Mouse (Mus musculus): ENCODE data around the gene Arntl. TPM values are rescaled to one million over a fixed set of nuclear protein-coding genes. Genes with fewer than 3 reads are reported as not detected.

Gene Arntl
- polyA plus RNA-seq, 1 experiment from 2014 or later, result 11.2 TPM

- Histone ChIP-seq H3K36me3 (ENCODE audit: control insufficient read depth, insufficient read depth, low read length) (no peaks in the 10 kb centered on the region), H3K4me2 (replicated peaks; ENCODE audit: low read depth, low read length) (no peak overlapping the region), H3K9ac (ENCODE audit: low read depth, low read length) (no peak overlapping the region), H3K4me1 (ENCODE audit: control insufficient read depth, insufficient read depth, low read length) (peaks cover 7% of the 10 kb centered on the region; the same call in 1 of the 2 replicates), H3K4me3 (ENCODE audit: low read length) (no peak overlapping the region), H3K27ac (ENCODE audit: low read depth, low read length) (no peak overlapping the region), H3K9me3 (ENCODE audit: control insufficient read depth, low read length) (no peaks in the 10 kb centered on the region), H3K27me3 (ENCODE audit: control insufficient read depth, insufficient read depth, low read length) (no peaks in the 10 kb centered on the region)
- no peak for ATAC-seq (ENCODE audit: low FRiP score, low TSS enrichment)
- 50% methylated on average over 12 of the region's 12 CpGs for WGBS
Observed at GRCm38 (mm10) chr7:113241901-113242661, 34.8 kb downstream of the Arntl start.

DNA sequence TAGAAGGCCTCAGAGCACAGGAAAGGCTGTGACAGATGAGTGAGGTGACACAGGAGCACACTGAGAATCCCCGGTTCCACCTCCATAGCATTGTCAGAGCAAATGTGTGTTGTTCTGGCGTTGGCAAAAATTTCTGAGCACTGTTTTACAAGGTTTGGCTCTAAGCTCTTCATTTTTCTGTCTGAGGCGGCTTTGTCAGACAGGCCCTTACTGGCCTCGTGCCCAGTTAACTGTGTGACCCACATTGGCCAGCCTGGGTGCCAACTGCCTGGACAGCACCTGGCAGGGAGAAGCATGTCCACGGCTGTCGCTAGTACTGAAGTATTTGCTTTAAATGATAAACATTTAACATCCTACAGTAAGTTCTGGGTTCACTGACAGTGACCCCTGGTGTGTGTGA is 35.4 kb downstream of the Arntl start:
- Histone ChIP-seq H3K4me2 (replicated peaks; ENCODE audit: low read depth, low read length) (no peak overlapping the region), H3K9ac (ENCODE audit: low read depth, low read length) (no peak overlapping the region), H3K27me3 (ENCODE audit: control insufficient read depth, insufficient read depth, low read length) (no peaks in the 10 kb centered on the region), H3K4me1 (ENCODE audit: control insufficient read depth, insufficient read depth, low read length) (peaks cover 7% of the 10 kb centered on the region; the same call in 1 of the 2 replicates), H3K36me3 (ENCODE audit: control insufficient read depth, insufficient read depth, low read length) (no peaks in the 10 kb centered on the region), H3K9me3 (ENCODE audit: control insufficient read depth, low read length) (no peaks in the 10 kb centered on the region), H3K4me3 (ENCODE audit: low read length) (no peak overlapping the region), H3K27ac (ENCODE audit: low read depth, low read length) (no peak overlapping the region)
- no peak for ATAC-seq (ENCODE audit: low FRiP score, low TSS enrichment)
- 80% methylated on average over 6 of the region's 6 CpGs for whole genome bisulfite sequencing

GRCm38 (mm10) chr7:113245144-113245543 is 37.9 kb downstream of the Arntl start:
- H3K36me3 ChIP-seq (ENCODE audit: control insufficient read depth, insufficient read depth, low read length), result no peaks in the 10 kb centered on the region
- no peak overlapping the region for H3K4me3 ChIP-seq (ENCODE audit: low read length)
- no peak overlapping the region for H3K27ac ChIP-seq (ENCODE audit: low read depth, low read length)
- H3K4me1 ChIP-seq (ENCODE audit: control insufficient read depth, insufficient read depth, low read length), result peaks cover 9% of the 10 kb centered on the region; the same call in 1 of the 2 replicates
- no peak for ATAC-seq (ENCODE audit: low FRiP score, low TSS enrichment)
- no peaks in the 10 kb centered on the region for H3K27me3 ChIP-seq (ENCODE audit: control insufficient read depth, insufficient read depth, low read length)
- 81% methylated on average over 5 of the region's 5 CpGs for WGBS
- no peak overlapping the region for H3K9ac ChIP-seq (ENCODE audit: low read depth, low read length)
- H3K9me3 ChIP-seq (ENCODE audit: control insufficient read depth, low read length), result no peaks in the 10 kb centered on the region
- no peak overlapping the region for H3K4me2 ChIP-seq (replicated peaks; ENCODE audit: low read depth, low read length)

GRCm38 (mm10) chr7:113246512-113246911 is 39.2 kb downstream of the Arntl start:
- no peak overlapping the region for H3K27ac ChIP-seq (ENCODE audit: low read depth, low read length)
- H3K4me1 ChIP-seq (ENCODE audit: control insufficient read depth, insufficient read depth, low read length), result peaks cover 13% of the 10 kb centered on the region; the same call in 1 of the 2 replicates
- 78% methylated on average over 4 of the region's 4 CpGs for WGBS
- H3K36me3 ChIP-seq (ENCODE audit: control insufficient read depth, insufficient read depth, low read length), result no peaks in the 10 kb centered on the region
- no peaks in the 10 kb centered on the region for H3K9me3 ChIP-seq (ENCODE audit: control insufficient read depth, low read length)
- H3K4me3 ChIP-seq (ENCODE audit: low read length), result no peak overlapping the region
- no peak overlapping the region for H3K9ac ChIP-seq (ENCODE audit: low read depth, low read length)
- no peak for ATAC-seq (ENCODE audit: low FRiP score, low TSS enrichment)
- H3K27me3 ChIP-seq (ENCODE audit: control insufficient read depth, insufficient read depth, low read length), result no peaks in the 10 kb centered on the region
- H3K4me2 ChIP-seq (replicated peaks; ENCODE audit: low read depth, low read length), result no peak overlapping the region

DNA sequence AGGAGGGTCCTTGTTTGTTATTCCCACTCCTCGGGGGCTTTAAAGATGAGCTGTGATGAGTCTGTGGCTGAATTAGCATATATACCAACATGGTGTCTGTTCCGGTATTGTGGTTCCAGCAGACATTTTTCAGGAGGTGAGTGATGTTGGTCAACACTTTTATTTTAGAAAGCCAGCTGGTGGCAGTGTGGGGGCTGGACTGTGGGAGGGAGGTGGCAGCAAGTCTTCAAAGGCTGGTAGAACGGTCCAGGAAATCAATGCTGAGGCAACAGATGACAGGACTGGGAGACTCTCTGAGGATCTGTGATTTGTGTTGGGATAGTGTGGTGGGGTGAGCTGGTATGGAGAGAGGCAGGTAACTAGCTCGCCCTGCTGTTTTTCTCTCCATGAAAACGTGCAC is 39.9 kb downstream of the Arntl start:
- H3K27me3 ChIP-seq (ENCODE audit: control insufficient read depth, insufficient read depth, low read length), result no peaks in the 10 kb centered on the region
- no peak overlapping the region for H3K27ac ChIP-seq (ENCODE audit: low read depth, low read length)
- H3K9ac ChIP-seq (ENCODE audit: low read depth, low read length), result no peak overlapping the region
- ATAC-seq (ENCODE audit: low FRiP score, low TSS enrichment), result no peak
- H3K4me3 ChIP-seq (ENCODE audit: low read length), result no peak overlapping the region
- no peak overlapping the region for H3K4me2 ChIP-seq (replicated peaks; ENCODE audit: low read depth, low read length)
- 69% methylated on average over 5 of the region's 5 CpGs for WGBS
- no peaks in the 10 kb centered on the region for H3K36me3 ChIP-seq (ENCODE audit: control insufficient read depth, insufficient read depth, low read length)
- peaks cover 10% of the 10 kb centered on the region; the same call in 1 of the 2 replicates for H3K4me1 ChIP-seq (ENCODE audit: control insufficient read depth, insufficient read depth, low read length)
- no peaks in the 10 kb centered on the region for H3K9me3 ChIP-seq (ENCODE audit: control insufficient read depth, low read length)

DNA sequence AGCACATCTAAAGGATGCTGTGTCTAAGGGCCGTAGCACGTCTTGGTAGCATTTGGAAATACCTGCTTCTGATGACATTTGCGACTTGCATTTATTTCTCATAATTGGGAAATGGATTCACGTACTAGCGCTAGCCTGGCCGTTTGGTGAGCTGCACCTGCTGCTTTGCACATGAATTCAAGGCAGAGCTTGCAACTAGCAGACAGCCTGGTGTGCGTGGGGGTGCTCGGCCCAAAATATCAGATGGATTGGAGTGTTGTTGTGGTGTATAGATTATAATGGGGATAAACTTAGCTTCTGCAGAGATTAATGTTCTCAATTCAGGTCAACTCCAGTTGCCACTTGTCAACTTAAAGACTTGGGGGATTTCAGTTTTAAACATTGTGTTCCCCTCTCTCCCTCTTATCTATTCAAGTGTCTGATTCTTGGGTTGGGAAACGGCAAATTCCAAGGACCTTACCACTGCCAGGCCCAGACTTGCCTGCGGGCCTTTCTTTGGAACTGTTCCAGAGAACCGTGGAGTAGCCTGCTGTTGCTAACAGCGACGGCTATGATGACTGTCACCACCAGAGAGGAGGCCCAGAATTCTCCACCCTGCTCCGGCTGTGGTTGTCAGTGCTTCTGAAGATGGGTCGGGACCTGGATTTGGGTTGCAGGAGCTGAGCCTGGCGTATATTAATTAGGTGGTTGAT is 42.0 kb downstream of the Arntl start:
- whole genome bisulfite sequencing, result 77% methylated on average over 16 of the region's 16 CpGs
- no peaks in the 10 kb centered on the region for H3K27me3 ChIP-seq (ENCODE audit: control insufficient read depth, insufficient read depth, low read length)
- ATAC-seq (ENCODE audit: low FRiP score, low TSS enrichment), result no peak

DNA sequence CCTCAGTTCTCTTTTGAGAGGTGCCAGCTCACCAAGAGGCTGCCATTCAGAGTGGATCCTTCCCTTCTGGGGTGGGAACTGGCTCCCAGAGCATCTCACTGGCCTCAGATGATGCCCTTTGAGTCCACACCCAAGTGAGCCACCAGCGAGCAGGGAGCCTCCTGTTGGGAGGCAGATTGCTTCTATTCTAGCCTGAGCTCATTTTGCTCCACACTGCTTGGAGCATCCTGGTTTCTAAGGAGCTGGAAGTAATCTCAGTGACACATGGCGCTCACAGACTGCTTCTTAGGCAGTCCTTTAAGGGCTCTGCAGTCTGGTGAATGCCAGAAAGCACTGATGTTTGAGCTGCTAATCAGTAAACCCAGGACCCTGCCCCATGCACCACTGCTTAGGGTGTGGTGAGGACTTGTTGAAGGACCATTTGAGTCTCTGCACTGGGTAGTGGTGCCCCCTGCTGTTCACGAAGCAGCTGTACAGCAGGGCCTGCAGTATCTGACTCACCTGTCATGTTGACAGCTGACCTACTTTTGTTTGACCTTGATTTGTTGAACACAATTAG is 43.2 kb downstream of the Arntl start:
- Histone ChIP-seq H3K36me3 (ENCODE audit: control insufficient read depth, insufficient read depth, low read length) (no peaks in the 10 kb centered on the region), H3K4me2 (replicated peaks; ENCODE audit: low read depth, low read length) (no peak overlapping the region), H3K4me1 (ENCODE audit: control insufficient read depth, insufficient read depth, low read length) (0 out of 2 replicates have a peak, but pooled peaks cover 7% of the 10 kb centered on the region), H3K27me3 (ENCODE audit: control insufficient read depth, insufficient read depth, low read length) (no peaks in the 10 kb centered on the region), H3K9me3 (ENCODE audit: control insufficient read depth, low read length) (no peaks in the 10 kb centered on the region), H3K9ac (ENCODE audit: low read depth, low read length) (no peak overlapping the region), H3K27ac (ENCODE audit: low read depth, low read length) (no peak overlapping the region; the same call in 1 of the 2 replicates), H3K4me3 (ENCODE audit: low read length) (no peak overlapping the region)
- ATAC-seq (ENCODE audit: low FRiP score, low TSS enrichment), result peak; percentile 54; the same call in 1 of the 2 replicates
- 50% methylated on average over 3 of the region's 3 CpGs for WGBS

More for the DNA sequence above, 42.0 kb downstream of the Arntl start:
- no peaks in the 10 kb centered on the region for H3K36me3 ChIP-seq (ENCODE audit: control insufficient read depth, insufficient read depth, low read length)
- H3K4me1 ChIP-seq (ENCODE audit: control insufficient read depth, insufficient read depth, low read length), result 0 out of 2 replicates have a peak, but pooled peaks cover 7% of the 10 kb centered on the region
- H3K4me3 ChIP-seq (ENCODE audit: low read length), result no peak overlapping the region
- H3K9ac ChIP-seq (ENCODE audit: low read depth, low read length), result no peak overlapping the region
- no peak overlapping the region for H3K4me2 ChIP-seq (replicated peaks; ENCODE audit: low read depth, low read length)
- H3K9me3 ChIP-seq (ENCODE audit: control insufficient read depth, low read length), result no peaks in the 10 kb centered on the region
- no peak overlapping the region for H3K27ac ChIP-seq (ENCODE audit: low read depth, low read length)

GRCm38 (mm10) chr7:113251001-113251400 is 43.7 kb downstream of the Arntl start:
- Histone ChIP-seq H3K4me1 (ENCODE audit: control insufficient read depth, insufficient read depth, low read length) (0 out of 2 replicates have a peak, but pooled peaks cover 7% of the 10 kb centered on the region), H3K4me3 (ENCODE audit: low read length) (no peak overlapping the region), H3K27ac (ENCODE audit: low read depth, low read length) (no peak overlapping the region), H3K36me3 (ENCODE audit: control insufficient read depth, insufficient read depth, low read length) (no peaks in the 10 kb centered on the region), H3K4me2 (replicated peaks; ENCODE audit: low read depth, low read length) (no peak overlapping the region), H3K9me3 (ENCODE audit: control insufficient read depth, low read length) (no peaks in the 10 kb centered on the region), H3K9ac (ENCODE audit: low read depth, low read length) (no peak overlapping the region), H3K27me3 (ENCODE audit: control insufficient read depth, insufficient read depth, low read length) (no peaks in the 10 kb centered on the region)
- no peak for ATAC-seq (ENCODE audit: low FRiP score, low TSS enrichment)
- WGBS, result 64% methylated on average over 3 of the region's 3 CpGs

DNA sequence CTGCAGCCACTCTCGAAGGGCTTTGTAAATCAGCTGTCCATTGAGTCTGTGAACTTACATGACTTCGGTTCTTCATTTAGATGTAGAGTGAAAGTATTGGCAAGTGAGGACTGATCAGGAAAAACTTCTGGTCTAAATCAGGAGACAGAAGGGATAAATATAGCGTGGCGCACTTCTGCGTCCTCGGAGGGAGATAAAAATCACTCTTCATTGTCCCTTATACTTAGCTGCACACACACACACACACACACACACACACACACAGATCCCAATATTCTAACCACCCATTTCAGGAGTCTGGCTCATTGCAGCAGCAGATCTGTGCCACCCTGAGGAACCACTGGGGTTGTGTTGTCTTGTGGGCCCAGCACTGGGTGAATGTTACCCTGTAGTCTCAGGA is 44.3 kb downstream of the Arntl start:
- H3K4me2 ChIP-seq (replicated peaks; ENCODE audit: low read depth, low read length), result no peak overlapping the region
- H3K27ac ChIP-seq (ENCODE audit: low read depth, low read length), result no peak overlapping the region
- H3K9ac ChIP-seq (ENCODE audit: low read depth, low read length), result no peak overlapping the region
- WGBS, result 84% methylated on average over 6 of the region's 6 CpGs
- no peaks in the 10 kb centered on the region for H3K9me3 ChIP-seq (ENCODE audit: control insufficient read depth, low read length)
- no peaks in the 10 kb centered on the region for H3K27me3 ChIP-seq (ENCODE audit: control insufficient read depth, insufficient read depth, low read length)
- no peak overlapping the region for H3K4me3 ChIP-seq (ENCODE audit: low read length)
- 0 out of 2 replicates have a peak, but pooled peaks cover 7% of the 10 kb centered on the region for H3K4me1 ChIP-seq (ENCODE audit: control insufficient read depth, insufficient read depth, low read length)
- no peaks in the 10 kb centered on the region for H3K36me3 ChIP-seq (ENCODE audit: control insufficient read depth, insufficient read depth, low read length)
- no peak for ATAC-seq (ENCODE audit: low FRiP score, low TSS enrichment)

All from kidney, embryonic 14.5 days (tissue).